ENCODE assay signal across 10 mouse cellular contexts in genomic region chr11:114217245-114217757, GRCm38 (mm10).
A peak's percentile ranks its signal among the peaks of the same experiment; 100 is the strongest.
DNase-seq lines count a peak whose midpoint lies in the region; ATAC-seq and TF ChIP-seq lines count a peak whose summit lies in the region.
"Had no signal": no experiment of that assay in that cellular context is flagged by ENCODE, and none has a peak within 500 bp of the region (broad histone marks: within the 10 kb centered on the region; RNA-seq: fewer than 3 reads in every experiment).

No protein-coding gene starts in this region.

- no peak overlapping the region for H3K27ac ChIP-seq in kidney, embryonic 14.5 days (ENCODE audit: low read depth, low read length)
- no peak overlapping the region for H3K27ac ChIP-seq in hindbrain, postnatal 0 days

- H3K4me1 ChIP-seq in kidney, embryonic 14.5 days (ENCODE audit: control insufficient read depth, insufficient read depth, low read length) = peaks cover 19% of the 10 kb centered on the region
- H3K4me1 ChIP-seq in hindbrain, postnatal 0 days (ENCODE audit: insufficient read depth, low read length) = peaks cover 20% of the 10 kb centered on the region
- H3K4me1 ChIP-seq: megakaryocyte, embryonic 14.5 days had no signal

- H3K36me3 ChIP-seq in kidney, embryonic 14.5 days (ENCODE audit: control insufficient read depth, insufficient read depth, low read length) = no peaks in the 10 kb centered on the region
- no peaks in the 10 kb centered on the region for H3K36me3 ChIP-seq in hindbrain, postnatal 0 days (ENCODE audit: insufficient read depth, low read length)

- 1% methylated on average over 15 of the region's 15 CpGs for WGBS in kidney, embryonic 14.5 days
- 3% methylated on average over 15 of the region's 15 CpGs for WGBS in hindbrain, postnatal 0 days

- no peak overlapping the region for H3K9ac ChIP-seq in kidney, embryonic 14.5 days (ENCODE audit: low read depth, low read length)
- H3K9ac ChIP-seq in hindbrain, postnatal 0 days (replicated peaks; ENCODE audit: low read length) = peak overlapping the region; percentile 25; the same call in 1 of the 2 replicates

- H3K27me3 ChIP-seq in kidney, embryonic 14.5 days (ENCODE audit: control insufficient read depth, insufficient read depth, low read length) = peaks cover 7% of the 10 kb centered on the region
- H3K27me3 ChIP-seq in hindbrain, postnatal 0 days (ENCODE audit: insufficient read depth, low read length) = no peaks in the 10 kb centered on the region

- no peak for TF ChIP-seq CTCF in hindbrain, postnatal 0 days (IDR thresholded peaks at IDR 0.05; ENCODE audit: low read depth)

- H3K4me2 ChIP-seq in kidney, embryonic 14.5 days (replicated peaks; ENCODE audit: low read depth, low read length) = peak overlapping the region; percentile 39
- peak overlapping the region; percentile 47 for H3K4me2 ChIP-seq in hindbrain, postnatal 0 days (ENCODE audit: low read depth, low read length)

- ATAC-seq in kidney, embryonic 14.5 days (ENCODE audit: low FRiP score, low TSS enrichment) = no peak
- 0 out of 2 replicates have a peak, but pooled peaks have one; percentile 29 for ATAC-seq in hindbrain, postnatal 0 days

- peaks cover under 1% of the 10 kb centered on the region; the same call in 1 of the 2 replicates for H3K9me3 ChIP-seq in kidney, embryonic 14.5 days (ENCODE audit: control insufficient read depth, low read length)
- H3K9me3 ChIP-seq in hindbrain, postnatal 0 days (ENCODE audit: low read length) = no peaks in the 10 kb centered on the region

- DNase-seq in kidney, postnatal 10 days = no peak
- peak; percentile 68 for DNase-seq in embryo, embryonic 11 days
- DNase-seq in hindbrain, postnatal 0 days (ENCODE audit: low spot score) = peak; percentile 54
- peak; percentile 51 for DNase-seq in neural tube, embryonic 10.5 days (ENCODE audit: extremely low spot score, low spot score)
- no peak for DNase-seq in ovary, postnatal 14 days (ENCODE audit: low spot score)
- DNase-seq in layer of hippocampus, postnatal 10 days (ENCODE audit: low spot score in 2 of 2) = no peak
- no peak for DNase-seq in T-cell, adult 2 months (ENCODE audit: low spot score)

- H3K4me3 ChIP-seq in kidney, embryonic 14.5 days (ENCODE audit: low read length) = peak overlapping the region; percentile 24
- 0 out of 2 replicates have a peak overlapping the region, but pooled peaks have one; percentile 16 for H3K4me3 ChIP-seq in hindbrain, postnatal 0 days (ENCODE audit: low read length)
- H3K4me3 ChIP-seq: erythroblast, embryonic 14.5 days; megakaryocyte, embryonic 14.5 days had no signal

Comparison
In these comparisons a context has a peak if more than half of its experiments do, and no peak if none do; other contexts are left out.
1. DNase-seq: peak in embryo, embryonic 11 days (single experiment), hindbrain, postnatal 0 days (single experiment) and neural tube, embryonic 10.5 days (single experiment); none in kidney, postnatal 10 days (single experiment), ovary, postnatal 14 days (single experiment), layer of hippocampus, postnatal 10 days (0 of 2) and T-cell, adult 2 months (single experiment).